Mouse (Mus musculus): ENCODE data around the gene Spr. TPM values are rescaled to one million over a fixed set of nuclear protein-coding genes. Genes with fewer than 3 reads are reported as not detected.

Spr gene
- polyA plus RNA-seq, 1 experiment from 2014 or later: 36.5 TPM

GRCm38 (mm10) chr6:85103321-85103720, 34.2 kb downstream of the Spr start:
- Histone ChIP-seq H3K27me3 (ENCODE audit: control insufficient read depth, insufficient read depth, low read length) (no peaks in the 10 kb centered on the region), H3K27ac (replicated peaks; ENCODE audit: low read depth, low read length) (no peak overlapping the region), H3K4me1 (ENCODE audit: control insufficient read depth, insufficient read depth, low read length) (no peaks in the 10 kb centered on the region), H3K36me3 (ENCODE audit: control insufficient read depth, insufficient read depth, low read length) (no peaks in the 10 kb centered on the region), H3K4me2 (ENCODE audit: low read length) (no peak overlapping the region), H3K9me3 (ENCODE audit: control insufficient read depth, low read length) (no peaks in the 10 kb centered on the region), H3K4me3 (replicated peaks; ENCODE audit: low read depth, low read length) (no peak overlapping the region), H3K9ac (replicated peaks; ENCODE audit: low read length) (no peak overlapping the region)
- ATAC-seq (ENCODE audit: low FRiP score, low TSS enrichment) (no peak), DNase-seq (no peak)
- WGBS: 88% methylated on average over 3 of the region's 3 CpGs

- WGBS: 70% methylated on average over 2 of the region's 2 CpGs
- Histone ChIP-seq H3K4me1 (ENCODE audit: control insufficient read depth, insufficient read depth, low read length) (no peaks in the 10 kb centered on the region), H3K36me3 (ENCODE audit: control insufficient read depth, insufficient read depth, low read length) (no peaks in the 10 kb centered on the region), H3K27ac (replicated peaks; ENCODE audit: low read depth, low read length) (no peak overlapping the region), H3K4me3 (replicated peaks; ENCODE audit: low read depth, low read length) (no peak overlapping the region), H3K4me2 (ENCODE audit: low read length) (no peak overlapping the region), H3K27me3 (ENCODE audit: control insufficient read depth, insufficient read depth, low read length) (no peaks in the 10 kb centered on the region), H3K9me3 (ENCODE audit: control insufficient read depth, low read length) (no peaks in the 10 kb centered on the region), H3K9ac (replicated peaks; ENCODE audit: low read length) (no peak overlapping the region)
- ATAC-seq (ENCODE audit: low FRiP score, low TSS enrichment) (no peak), DNase-seq (no peak)
Observed at GRCm38 (mm10) chr6:85096441-85096840, 41.1 kb downstream of the Spr start.

GRCm38 (mm10) chr6:85087425-85087824, 50.1 kb downstream of the Spr start:
- H3K27me3 ChIP-seq (ENCODE audit: control insufficient read depth, insufficient read depth, low read length): no peaks in the 10 kb centered on the region
- ATAC-seq (ENCODE audit: low FRiP score, low TSS enrichment) (no peak), DNase-seq (no peak)
- no peak overlapping the region for H3K4me2 ChIP-seq (ENCODE audit: low read length)
- H3K27ac ChIP-seq (replicated peaks; ENCODE audit: low read depth, low read length): no peak overlapping the region
- H3K9ac ChIP-seq (replicated peaks; ENCODE audit: low read length): no peak overlapping the region
- no peaks in the 10 kb centered on the region for H3K36me3 ChIP-seq (ENCODE audit: control insufficient read depth, insufficient read depth, low read length)
- WGBS: 85% methylated on average over 4 of the region's 4 CpGs
- no peak overlapping the region for H3K4me3 ChIP-seq (replicated peaks; ENCODE audit: low read depth, low read length)
- H3K9me3 ChIP-seq (ENCODE audit: control insufficient read depth, low read length): no peaks in the 10 kb centered on the region
- no peaks in the 10 kb centered on the region for H3K4me1 ChIP-seq (ENCODE audit: control insufficient read depth, insufficient read depth, low read length)

- Histone ChIP-seq H3K4me2 (ENCODE audit: low read length) (no peak overlapping the region), H3K9ac (replicated peaks; ENCODE audit: low read length) (no peak overlapping the region), H3K9me3 (ENCODE audit: control insufficient read depth, low read length) (no peaks in the 10 kb centered on the region), H3K27ac (replicated peaks; ENCODE audit: low read depth, low read length) (no peak overlapping the region), H3K36me3 (ENCODE audit: control insufficient read depth, insufficient read depth, low read length) (no peaks in the 10 kb centered on the region), H3K4me1 (ENCODE audit: control insufficient read depth, insufficient read depth, low read length) (no peaks in the 10 kb centered on the region), H3K27me3 (ENCODE audit: control insufficient read depth, insufficient read depth, low read length) (no peaks in the 10 kb centered on the region), H3K4me3 (replicated peaks; ENCODE audit: low read depth, low read length) (no peak overlapping the region)
- ATAC-seq (ENCODE audit: low FRiP score, low TSS enrichment) (no peak), DNase-seq (no peak)
- WGBS: 79% methylated on average over 3 of the region's 3 CpGs
Observed at GRCm38 (mm10) chr6:85086645-85087044, 50.9 kb downstream of the Spr start.

Other genes starting within 250 kb of the Spr start
- 54.5 and 64.9 TPM in 2 replicates for gene Exoc6b, start 68.3 kb downstream of the Spr start, polyA plus RNA-seq (2014; fragmentation: Nextera tagmentation; extraction: Ambion mirVana)
- gene Emx1, start 49.7 kb upstream of the Spr start, polyA plus RNA-seq (2014; fragmentation: Nextera tagmentation; extraction: Ambion mirVana): 1.1 and 1.6 TPM in 2 replicates
- gene Sfxn5, start 195.7 kb upstream of the Spr start, polyA plus RNA-seq (2014; fragmentation: Nextera tagmentation; extraction: Ambion mirVana): 15.6 and 24.0 TPM in 2 replicates
- gene Rab11fip5, start 236.9 kb upstream of the Spr start, polyA plus RNA-seq (2014; fragmentation: Nextera tagmentation; extraction: Ambion mirVana): 15.0 and 15.7 TPM in 2 replicates

All from midbrain, embryonic 14.5 days (tissue).